Mouse (Mus musculus): ENCODE measurements at regions not wholly inside any gene's neighbourhood (a gene's known extent, or its start where the extent isn't known, plus 50 kb on each side); places are given as distances from the start of the nearest gene placed in this dataset.

DNA sequence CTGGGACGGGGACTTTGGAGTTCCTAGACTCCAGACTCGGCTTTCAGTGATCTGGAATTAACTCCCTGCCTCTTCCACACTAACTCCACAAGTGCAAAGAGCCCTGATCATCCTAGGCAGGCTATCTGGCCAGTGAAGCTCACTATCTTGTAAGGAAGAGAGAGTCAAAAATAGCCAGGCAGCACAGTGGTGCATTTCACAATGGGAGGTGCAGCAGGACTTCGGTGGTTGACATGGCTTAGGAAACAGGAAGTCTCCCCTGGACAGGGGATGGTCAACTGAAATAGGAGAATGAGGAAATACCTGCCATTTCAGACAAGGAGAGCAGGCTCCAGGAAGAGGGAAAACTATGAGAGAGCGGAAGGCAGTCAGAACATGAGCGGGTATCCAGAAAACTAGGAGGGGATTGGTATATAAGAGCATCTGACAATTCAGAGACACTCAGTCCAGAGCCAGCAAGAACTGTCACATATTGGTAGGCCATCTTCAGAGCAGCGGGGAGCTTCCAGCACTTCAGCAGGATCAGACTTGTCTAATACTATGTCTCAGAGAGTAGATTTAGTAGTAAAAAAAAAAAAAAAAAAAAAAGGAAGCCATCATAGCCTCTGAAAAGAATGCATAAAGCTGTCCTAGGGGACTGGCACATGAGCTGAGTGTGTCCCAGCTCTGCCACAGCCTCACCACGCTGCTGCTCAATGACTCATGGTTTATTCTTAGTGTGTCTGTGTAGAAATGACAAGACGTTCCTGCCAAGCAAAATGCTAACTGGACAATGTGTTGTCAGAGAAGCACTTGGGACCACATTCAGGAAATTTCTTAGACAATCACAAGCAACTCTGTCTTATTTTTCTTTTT, 184.5 kb upstream of the Cpeb2 start:
- no peak overlapping the region for H3K4me3 ChIP-seq (ENCODE audit: control insufficient read depth, low read depth, low read length)
- no peak overlapping the region for H3K27ac ChIP-seq (ENCODE audit: control insufficient read depth, insufficient read depth, low read depth, low read length)
- TF ChIP-seq CTCF (IDR thresholded peaks at IDR 0.05; ENCODE audit: control insufficient read depth, insufficient read depth, insufficient replicate concordance, low read depth, low read length) (no peak), POLR2A (IDR thresholded peaks at IDR 0.05; ENCODE audit: control insufficient read depth, low read depth, low read length) (no peak)
- H3K27me3 ChIP-seq (ENCODE audit: control insufficient read depth, insufficient read depth, low read length), result no peaks in the 10 kb centered on the region
- no peaks in the 10 kb centered on the region for H3K4me1 ChIP-seq (ENCODE audit: control insufficient read depth, insufficient read depth, low read length)
- no peaks in the 10 kb centered on the region for H3K36me3 ChIP-seq (ENCODE audit: control insufficient read depth, insufficient read depth, low read length)

DNA sequence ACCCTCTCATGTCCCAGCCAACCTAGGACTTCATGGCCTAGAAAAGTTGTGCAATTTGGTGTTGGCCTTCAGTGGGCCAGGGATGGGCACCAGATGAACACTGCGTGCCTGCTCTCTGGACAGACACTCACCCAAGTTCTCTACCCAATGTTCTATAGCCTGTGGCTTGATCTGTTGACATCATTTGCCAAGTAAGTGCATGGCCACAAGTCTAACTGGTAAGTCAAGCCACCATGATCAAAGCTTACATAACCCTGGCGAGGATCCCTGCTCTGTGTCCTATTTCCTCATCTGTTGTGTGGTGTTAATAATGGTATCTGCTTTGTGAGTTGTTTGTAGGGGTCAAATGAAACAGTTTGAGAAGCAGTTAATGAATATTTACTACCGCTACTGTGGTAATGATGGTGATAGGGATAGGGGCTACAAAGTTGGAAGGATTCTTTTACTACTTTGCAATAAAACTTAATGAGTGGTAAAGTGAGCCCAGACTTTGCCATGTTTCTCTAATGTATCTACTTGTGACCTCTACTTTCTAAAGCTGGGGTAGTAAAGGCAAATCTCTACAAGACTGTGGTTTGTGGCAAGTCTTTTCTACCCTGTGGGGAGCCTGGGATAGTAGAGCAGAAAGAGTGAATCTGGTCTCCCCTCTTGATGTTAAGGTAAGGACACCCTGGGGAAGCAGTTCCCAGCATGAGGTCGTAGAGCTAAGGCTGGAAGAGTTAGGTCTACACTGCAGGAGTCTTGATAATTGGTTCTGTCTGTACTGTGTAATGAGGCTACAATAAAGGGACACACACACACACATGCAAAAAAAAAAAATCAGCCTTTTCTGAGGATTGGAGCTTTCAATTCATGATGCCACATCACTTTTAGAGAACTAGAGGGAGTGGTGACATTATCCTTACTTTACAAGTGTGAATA, 183.3 kb upstream of the Cpeb2 start:
- no peak for TF ChIP-seq CTCF (IDR thresholded peaks at IDR 0.05; ENCODE audit: control insufficient read depth, insufficient read depth, insufficient replicate concordance, low read depth, low read length)
- no peak for TF ChIP-seq POLR2A (IDR thresholded peaks at IDR 0.05; ENCODE audit: control insufficient read depth, low read depth, low read length)
- no peaks in the 10 kb centered on the region for H3K27me3 ChIP-seq (ENCODE audit: control insufficient read depth, insufficient read depth, low read length)
- H3K27ac ChIP-seq (ENCODE audit: control insufficient read depth, insufficient read depth, low read depth, low read length), result no peak overlapping the region
- no peaks in the 10 kb centered on the region for H3K36me3 ChIP-seq (ENCODE audit: control insufficient read depth, insufficient read depth, low read length)
- H3K4me1 ChIP-seq (ENCODE audit: control insufficient read depth, insufficient read depth, low read length), result no peaks in the 10 kb centered on the region
- no peak overlapping the region for H3K4me3 ChIP-seq (ENCODE audit: control insufficient read depth, low read depth, low read length)

DNA sequence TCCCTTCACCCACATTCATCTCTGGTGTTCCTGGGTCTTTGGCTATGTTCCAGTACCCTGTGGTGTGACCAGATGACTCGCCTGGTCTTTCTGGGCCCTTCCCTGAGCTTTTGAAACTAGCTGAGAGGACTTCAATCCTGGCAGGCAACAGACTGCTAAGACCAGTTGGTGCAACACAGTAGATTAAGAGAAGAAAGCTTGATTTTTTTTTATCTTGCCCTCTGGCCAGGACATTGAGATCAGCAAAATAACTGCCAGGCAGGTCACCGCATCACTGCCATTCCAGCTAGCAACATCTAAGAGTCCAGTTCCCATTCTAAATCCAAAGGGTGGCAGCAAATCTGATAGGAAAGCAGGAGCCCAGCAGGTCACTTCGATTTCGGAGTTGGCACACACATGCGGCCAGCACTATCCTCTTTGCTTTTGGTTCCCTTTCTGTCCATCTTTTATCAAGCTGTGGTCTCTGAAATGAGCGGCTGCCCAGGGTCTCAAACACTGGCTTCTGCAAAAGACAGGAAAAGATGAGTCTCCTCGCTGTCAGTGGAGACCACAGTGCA, 181.9 kb upstream of the Cpeb2 start:
- no peaks in the 10 kb centered on the region for H3K4me1 ChIP-seq (ENCODE audit: control insufficient read depth, insufficient read depth, low read length)
- no peak for TF ChIP-seq CTCF (IDR thresholded peaks at IDR 0.05; ENCODE audit: control insufficient read depth, insufficient read depth, insufficient replicate concordance, low read depth, low read length)
- no peak for TF ChIP-seq POLR2A (IDR thresholded peaks at IDR 0.05; ENCODE audit: control insufficient read depth, low read depth, low read length)
- no peak overlapping the region for H3K4me3 ChIP-seq (ENCODE audit: control insufficient read depth, low read depth, low read length)

DNA sequence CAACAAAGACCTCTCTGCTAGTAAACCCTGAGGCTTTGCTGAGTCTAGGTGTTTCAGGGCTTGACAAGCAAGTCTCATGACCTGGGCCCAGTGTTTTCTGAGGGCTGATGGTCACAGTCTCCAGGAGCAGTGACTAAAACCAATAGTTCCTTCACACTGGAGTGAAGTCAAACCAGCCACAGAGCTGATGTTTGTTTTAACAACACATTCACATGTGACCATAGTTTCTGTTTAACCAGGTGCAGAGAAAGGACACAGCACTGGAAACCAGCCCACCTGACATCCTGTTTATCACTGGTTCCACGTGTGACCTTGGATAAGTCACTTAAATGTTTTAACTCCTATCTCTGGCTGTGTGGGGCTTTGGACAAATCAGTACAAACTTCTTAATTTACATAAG, 180.3 kb upstream of the Cpeb2 start:
- Histone ChIP-seq H3K4me1 (ENCODE audit: control insufficient read depth, insufficient read depth, low read length) (no peaks in the 10 kb centered on the region), H3K27me3 (ENCODE audit: control insufficient read depth, insufficient read depth, low read length) (no peaks in the 10 kb centered on the region), H3K4me3 (ENCODE audit: control insufficient read depth, low read depth, low read length) (no peak overlapping the region), H3K27ac (ENCODE audit: control insufficient read depth, insufficient read depth, low read depth, low read length) (no peak overlapping the region), H3K36me3 (ENCODE audit: control insufficient read depth, insufficient read depth, low read length) (no peaks in the 10 kb centered on the region)
- TF ChIP-seq CTCF (IDR thresholded peaks at IDR 0.05; ENCODE audit: control insufficient read depth, insufficient read depth, insufficient replicate concordance, low read depth, low read length) (no peak), POLR2A (IDR thresholded peaks at IDR 0.05; ENCODE audit: control insufficient read depth, low read depth, low read length) (no peak)

More for the DNA sequence above, 181.9 kb upstream of the Cpeb2 start:
- H3K36me3 ChIP-seq (ENCODE audit: control insufficient read depth, insufficient read depth, low read length), result no peaks in the 10 kb centered on the region
- H3K27ac ChIP-seq (ENCODE audit: control insufficient read depth, insufficient read depth, low read depth, low read length), result no peak overlapping the region
- H3K27me3 ChIP-seq (ENCODE audit: control insufficient read depth, insufficient read depth, low read length), result no peaks in the 10 kb centered on the region

DNA sequence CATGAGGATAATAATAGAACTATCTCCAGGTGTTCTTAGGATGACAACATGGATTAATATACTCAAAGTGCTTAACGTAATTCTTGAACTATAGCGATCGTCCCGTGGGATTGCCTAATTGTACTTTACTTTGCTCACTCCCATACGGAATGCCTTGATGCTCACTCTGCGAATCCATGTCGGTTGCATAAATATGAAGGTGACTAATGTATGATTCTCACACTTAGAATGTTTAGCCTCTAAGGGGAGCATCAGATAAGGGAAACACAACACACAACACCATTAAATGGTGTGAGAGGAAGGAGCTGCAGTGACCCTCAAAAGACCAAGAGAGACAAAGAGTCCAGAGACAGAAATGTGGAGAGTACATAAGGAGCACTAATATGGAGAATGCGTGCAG, 178.4 kb upstream of the Cpeb2 start:
- no peak for TF ChIP-seq CTCF (IDR thresholded peaks at IDR 0.05; ENCODE audit: control insufficient read depth, insufficient read depth, insufficient replicate concordance, low read depth, low read length)
- H3K4me3 ChIP-seq (ENCODE audit: control insufficient read depth, low read depth, low read length), result no peak overlapping the region
- no peaks in the 10 kb centered on the region for H3K27me3 ChIP-seq (ENCODE audit: control insufficient read depth, insufficient read depth, low read length)
- no peaks in the 10 kb centered on the region for H3K4me1 ChIP-seq (ENCODE audit: control insufficient read depth, insufficient read depth, low read length)
- no peaks in the 10 kb centered on the region for H3K36me3 ChIP-seq (ENCODE audit: control insufficient read depth, insufficient read depth, low read length)
- H3K27ac ChIP-seq (ENCODE audit: control insufficient read depth, insufficient read depth, low read depth, low read length), result no peak overlapping the region

DNA sequence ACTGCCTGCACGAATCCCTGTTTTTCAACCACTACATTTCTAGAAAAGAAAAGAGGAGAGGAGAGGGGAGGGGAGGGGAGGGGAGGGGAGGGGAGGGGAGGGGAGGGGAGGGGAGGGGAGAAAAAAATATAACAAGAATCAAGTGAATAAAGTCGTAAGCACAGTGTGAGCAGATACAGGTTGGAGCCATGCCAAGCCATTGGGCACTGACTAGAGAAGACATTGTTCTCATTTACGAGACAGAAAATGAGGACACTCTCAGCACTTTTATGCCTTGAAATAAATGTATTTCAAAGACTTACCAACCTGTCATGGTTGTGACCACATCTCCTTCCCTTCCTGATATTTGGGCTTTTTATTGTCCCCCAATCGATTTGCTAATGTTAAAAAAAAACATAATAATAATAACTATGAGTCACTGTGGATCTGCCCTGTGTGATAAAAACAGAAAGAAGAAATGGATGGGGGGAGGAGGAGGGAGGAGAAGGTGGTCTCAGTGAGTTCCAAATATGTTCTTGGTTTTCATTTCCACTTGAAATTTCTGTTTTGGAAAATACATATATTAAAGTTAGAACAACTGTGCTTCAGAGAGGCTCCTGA, 177.8 kb upstream of the Cpeb2 start:
- Histone ChIP-seq H3K4me1 (ENCODE audit: control insufficient read depth, insufficient read depth, low read length) (no peaks in the 10 kb centered on the region), H3K27me3 (ENCODE audit: control insufficient read depth, insufficient read depth, low read length) (no peaks in the 10 kb centered on the region), H3K36me3 (ENCODE audit: control insufficient read depth, insufficient read depth, low read length) (no peaks in the 10 kb centered on the region), H3K27ac (ENCODE audit: control insufficient read depth, insufficient read depth, low read depth, low read length) (no peak overlapping the region), H3K4me3 (ENCODE audit: control insufficient read depth, low read depth, low read length) (no peak overlapping the region)
- TF ChIP-seq POLR2A (IDR thresholded peaks at IDR 0.05; ENCODE audit: control insufficient read depth, low read depth, low read length) (no peak), CTCF (IDR thresholded peaks at IDR 0.05; ENCODE audit: control insufficient read depth, insufficient read depth, insufficient replicate concordance, low read depth, low read length) (no peak)

DNA sequence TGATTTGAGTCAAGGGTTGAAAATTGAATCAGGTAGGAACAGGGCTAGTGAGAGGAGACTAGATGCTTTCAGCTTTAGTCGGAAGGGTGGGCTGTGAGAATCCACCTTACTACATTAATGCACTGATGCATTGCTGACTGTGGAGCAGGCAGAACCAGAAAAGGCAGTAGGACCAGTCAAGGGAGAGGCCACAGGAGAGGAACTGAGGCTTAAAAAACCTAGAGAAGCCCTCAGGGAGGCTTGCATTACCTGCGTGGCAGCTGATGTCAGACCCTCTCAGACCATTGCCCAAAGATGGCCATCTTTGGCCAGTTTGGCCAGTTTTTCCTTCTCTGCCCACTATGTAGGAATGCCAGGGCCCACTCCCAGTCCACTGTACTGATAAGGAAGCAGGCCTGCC, 176.5 kb upstream of the Cpeb2 start:
- H3K36me3 ChIP-seq (ENCODE audit: control insufficient read depth, insufficient read depth, low read length), result no peaks in the 10 kb centered on the region
- no peak overlapping the region for H3K4me3 ChIP-seq (ENCODE audit: control insufficient read depth, low read depth, low read length)
- H3K27me3 ChIP-seq (ENCODE audit: control insufficient read depth, insufficient read depth, low read length), result no peaks in the 10 kb centered on the region

More for the DNA sequence above, 176.5 kb upstream of the Cpeb2 start:
- no peaks in the 10 kb centered on the region for H3K4me1 ChIP-seq (ENCODE audit: control insufficient read depth, insufficient read depth, low read length)
- TF ChIP-seq POLR2A (IDR thresholded peaks at IDR 0.05; ENCODE audit: control insufficient read depth, low read depth, low read length) (no peak), CTCF (IDR thresholded peaks at IDR 0.05; ENCODE audit: control insufficient read depth, insufficient read depth, insufficient replicate concordance, low read depth, low read length) (no peak)
- no peak overlapping the region for H3K27ac ChIP-seq (ENCODE audit: control insufficient read depth, insufficient read depth, low read depth, low read length)

Measured in testis, adult 2 months (tissue).